Mouse (Mus musculus): Measurements from ENCODE around the gene Slc26a10. TPM values are rescaled to one million over a fixed set of nuclear protein-coding genes. Genes with fewer than 3 reads are reported as not detected.
A peak's percentile ranks its signal among the peaks of the same experiment; 100 is the strongest.

The Slc26a10 gene
- total and polyA plus RNA-seq, 2 experiments from 2014 or later: 0.10 to 0.80 TPM

- no peaks in the 10 kb centered on the region for H3K36me3 ChIP-seq (ENCODE audit: insufficient read depth)
- no peak for ATAC-seq
Observed at GRCm38 (mm10) chr10:127217177-127217576, 36.7 kb upstream of the Slc26a10 start.

DNA sequence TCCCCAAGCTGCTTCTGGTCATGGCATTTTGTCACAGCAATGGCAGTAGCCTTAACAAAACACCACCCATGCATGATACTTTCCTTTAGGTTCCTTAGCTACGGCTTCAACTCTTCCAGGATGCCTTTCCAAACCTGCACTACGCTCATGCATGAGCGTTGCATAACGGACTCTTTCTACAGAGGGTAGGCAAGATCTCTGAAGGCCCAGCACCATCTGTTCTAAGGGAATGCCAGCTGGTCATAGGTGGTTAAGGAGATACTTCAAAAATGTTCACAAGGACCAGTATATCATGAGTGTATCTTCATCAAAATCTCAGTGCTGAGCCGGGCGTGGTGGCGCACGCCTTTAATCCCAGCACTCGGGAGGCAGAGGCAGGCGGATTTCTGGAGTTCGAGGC is 36.0 kb upstream of the Slc26a10 start:
- Histone ChIP-seq H3K27me3 (ENCODE audit: insufficient read depth, low read length) (no peaks in the 10 kb centered on the region), H3K9me3 (ENCODE audit: low read length) (no peaks in the 10 kb centered on the region), H3K9ac (no peak overlapping the region), H3K27ac (ENCODE audit: low read depth, low read length) (no peak overlapping the region), H3K36me3 (ENCODE audit: insufficient read depth) (no peaks in the 10 kb centered on the region), H3K4me2 (ENCODE audit: low read depth) (no peak overlapping the region), H3K4me1 (ENCODE audit: insufficient read depth) (no peaks in the 10 kb centered on the region), H3K4me3 (ENCODE audit: low read depth, low read length) (no peak overlapping the region)
- no peak for TF ChIP-seq CTCF (IDR thresholded peaks at IDR 0.05; ENCODE audit: low read depth)
- ATAC-seq: no peak
- DNase-seq: no peak
- WGBS: 95% methylated on average over 11 of the region's 11 CpGs

More at GRCm38 (mm10) chr10:127217177-127217576, 36.7 kb upstream of the Slc26a10 start:
- Histone ChIP-seq H3K4me1 (ENCODE audit: insufficient read depth) (no peaks in the 10 kb centered on the region), H3K4me2 (ENCODE audit: low read depth) (no peak overlapping the region), H3K9ac (no peak overlapping the region), H3K9me3 (ENCODE audit: low read length) (no peaks in the 10 kb centered on the region), H3K4me3 (ENCODE audit: low read depth, low read length) (no peak overlapping the region), H3K27ac (ENCODE audit: low read depth, low read length) (no peak overlapping the region), H3K27me3 (ENCODE audit: insufficient read depth, low read length) (no peaks in the 10 kb centered on the region)
- DNase-seq: no peak
- TF ChIP-seq CTCF (IDR thresholded peaks at IDR 0.05; ENCODE audit: low read depth): no peak

DNA sequence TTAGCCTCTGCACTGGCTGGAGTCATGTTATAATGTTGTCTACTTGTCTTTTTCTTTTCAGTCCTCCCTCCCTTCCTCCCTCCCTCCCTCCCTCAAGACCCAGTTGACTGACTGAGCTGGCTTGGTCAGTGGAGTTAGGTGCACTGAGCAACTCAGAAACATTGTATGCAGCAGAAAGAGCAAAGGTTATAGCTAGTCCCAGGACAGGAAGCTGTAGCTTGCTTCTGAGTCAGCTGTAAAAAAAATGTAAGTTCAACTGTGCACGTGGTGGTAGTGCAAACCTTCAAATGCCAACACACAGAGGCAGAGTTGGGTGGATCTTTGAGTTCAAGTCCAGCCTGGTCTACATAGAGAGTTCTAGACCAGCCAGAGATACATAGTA is 34.0 kb upstream of the Slc26a10 start:
- WGBS: 71% methylated on average over 1 of the region's 1 CpGs
- DNase-seq (no peak), ATAC-seq (no peak)
- Histone ChIP-seq H3K9me3 (ENCODE audit: low read length) (no peaks in the 10 kb centered on the region), H3K9ac (no peak overlapping the region), H3K27me3 (ENCODE audit: insufficient read depth, low read length) (no peaks in the 10 kb centered on the region), H3K27ac (ENCODE audit: low read depth, low read length) (no peak overlapping the region), H3K4me3 (ENCODE audit: low read depth, low read length) (no peak overlapping the region), H3K36me3 (ENCODE audit: insufficient read depth) (no peaks in the 10 kb centered on the region), H3K4me1 (ENCODE audit: insufficient read depth) (peaks cover 12% of the 10 kb centered on the region), H3K4me2 (ENCODE audit: low read depth) (no peak overlapping the region)
- TF ChIP-seq CTCF (IDR thresholded peaks at IDR 0.05; ENCODE audit: low read depth): no peak

DNA sequence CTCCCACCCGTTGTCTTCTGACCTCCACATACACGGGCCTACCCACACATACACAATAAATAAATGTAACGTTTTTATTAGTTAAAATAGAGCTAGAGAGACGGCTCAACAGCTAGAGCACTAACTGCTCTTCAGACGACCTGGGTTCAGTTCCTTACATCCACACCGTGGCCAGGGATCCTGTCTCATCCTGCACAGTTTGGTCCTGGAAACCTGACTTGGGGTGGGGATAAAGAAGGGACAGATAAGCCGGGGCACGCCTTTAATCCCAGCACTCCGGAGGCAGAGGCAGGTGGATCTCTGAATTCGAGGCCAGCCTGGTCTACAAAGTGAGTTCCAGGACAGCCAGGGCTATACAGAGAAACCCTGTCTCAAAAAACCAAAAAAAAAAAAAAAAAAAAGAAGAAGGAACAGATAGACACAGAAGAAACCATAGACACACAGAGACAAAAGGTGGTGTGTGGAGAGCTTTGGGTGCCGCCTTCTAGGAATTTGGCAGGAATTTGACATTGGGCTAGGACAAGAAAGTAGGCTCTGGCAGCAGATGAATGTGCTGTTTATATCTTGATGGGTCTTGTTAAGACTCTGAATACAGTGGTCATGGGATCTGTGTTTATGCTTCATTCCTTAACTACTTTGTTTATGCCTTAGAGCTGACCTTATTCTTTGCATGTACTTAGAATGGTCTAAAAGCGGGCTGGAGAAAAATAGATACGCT is 33.4 kb upstream of the Slc26a10 start:
- TF ChIP-seq CTCF (IDR thresholded peaks at IDR 0.05; ENCODE audit: low read depth): no peak
- ATAC-seq (no peak), DNase-seq (no peak)
- H3K4me3 ChIP-seq (ENCODE audit: low read depth, low read length): no peak overlapping the region
- no peaks in the 10 kb centered on the region for H3K36me3 ChIP-seq (ENCODE audit: insufficient read depth)
- no peak overlapping the region for H3K9ac ChIP-seq
- no peaks in the 10 kb centered on the region for H3K27me3 ChIP-seq (ENCODE audit: insufficient read depth, low read length)
- H3K9me3 ChIP-seq (ENCODE audit: low read length): no peaks in the 10 kb centered on the region
- 82% methylated on average over 13 of the region's 13 CpGs for WGBS
- H3K4me2 ChIP-seq (ENCODE audit: low read depth): no peak overlapping the region
- H3K27ac ChIP-seq (ENCODE audit: low read depth, low read length): no peak overlapping the region
- peaks cover 12% of the 10 kb centered on the region for H3K4me1 ChIP-seq (ENCODE audit: insufficient read depth)

- Histone ChIP-seq H3K36me3 (ENCODE audit: insufficient read depth) (no peaks in the 10 kb centered on the region), H3K27ac (ENCODE audit: low read depth, low read length) (no peak overlapping the region), H3K4me2 (ENCODE audit: low read depth) (no peak overlapping the region), H3K4me1 (ENCODE audit: insufficient read depth) (peaks cover 12% of the 10 kb centered on the region), H3K9ac (no peak overlapping the region), H3K4me3 (ENCODE audit: low read depth, low read length) (no peak overlapping the region), H3K27me3 (ENCODE audit: insufficient read depth, low read length) (no peaks in the 10 kb centered on the region), H3K9me3 (ENCODE audit: low read length) (no peaks in the 10 kb centered on the region)
- no peak for ATAC-seq
- 89% methylated on average over 8 of the region's 8 CpGs for WGBS
- no peak for DNase-seq
- TF ChIP-seq CTCF (IDR thresholded peaks at IDR 0.05; ENCODE audit: low read depth): no peak
Observed at GRCm38 (mm10) chr10:127213272-127213671, 32.8 kb upstream of the Slc26a10 start.

DNA sequence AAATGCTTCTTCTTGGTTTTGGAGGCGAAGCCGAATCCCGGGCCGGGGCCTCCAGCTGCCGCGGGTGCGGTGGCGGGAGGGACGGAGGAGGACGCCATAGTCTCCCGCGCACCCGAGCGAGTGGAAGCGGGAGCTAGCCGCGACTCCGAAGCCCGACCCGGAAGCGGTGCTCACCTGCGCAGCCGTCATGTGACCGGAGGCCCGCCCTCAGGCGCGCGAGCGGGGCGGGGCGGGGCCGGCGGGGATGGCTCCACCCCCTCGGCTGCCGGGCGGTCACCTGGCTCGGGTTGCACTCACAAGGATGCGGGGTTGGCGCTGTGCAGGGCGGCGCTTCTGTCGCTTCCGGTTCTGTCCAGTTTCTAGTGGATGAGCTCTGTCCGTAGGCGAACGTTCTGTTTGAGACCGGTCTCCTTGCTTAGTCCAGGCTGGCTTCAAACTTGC is 31.0 kb upstream of the Slc26a10 start, which contains the start of gene Pip4k2c:
Gene Pip4k2c, minus strand, starts transcription at position 172 of the 441 bp plus-strand sequence.
- ATAC-seq: peak; percentile 95
- H3K4me1 ChIP-seq (ENCODE audit: insufficient read depth): peaks cover 12% of the 10 kb centered on the region
- peak within 1 kb of the TSS; percentile 77 for H3K9ac ChIP-seq
- DNase-seq: peak; percentile 85
- H3K4me3 ChIP-seq (ENCODE audit: low read depth, low read length): peak within 1 kb of the TSS; percentile 77
- TF ChIP-seq CTCF (IDR thresholded peaks at IDR 0.05; ENCODE audit: low read depth): no peak
- H3K9me3 ChIP-seq (ENCODE audit: low read length): no peaks in the 10 kb centered on the region
- peak within 1 kb of the TSS; percentile 93 for H3K4me2 ChIP-seq (ENCODE audit: low read depth)
- H3K27ac ChIP-seq (ENCODE audit: low read depth, low read length): peak within 1 kb of the TSS; percentile 64
- H3K27me3 ChIP-seq (ENCODE audit: insufficient read depth, low read length): no peaks in the 10 kb centered on the region
- H3K36me3 ChIP-seq (ENCODE audit: insufficient read depth): peaks cover 10% of the 10 kb centered on the region
- 4% methylated on average over 44 of the region's 47 CpGs for WGBS

DNA sequence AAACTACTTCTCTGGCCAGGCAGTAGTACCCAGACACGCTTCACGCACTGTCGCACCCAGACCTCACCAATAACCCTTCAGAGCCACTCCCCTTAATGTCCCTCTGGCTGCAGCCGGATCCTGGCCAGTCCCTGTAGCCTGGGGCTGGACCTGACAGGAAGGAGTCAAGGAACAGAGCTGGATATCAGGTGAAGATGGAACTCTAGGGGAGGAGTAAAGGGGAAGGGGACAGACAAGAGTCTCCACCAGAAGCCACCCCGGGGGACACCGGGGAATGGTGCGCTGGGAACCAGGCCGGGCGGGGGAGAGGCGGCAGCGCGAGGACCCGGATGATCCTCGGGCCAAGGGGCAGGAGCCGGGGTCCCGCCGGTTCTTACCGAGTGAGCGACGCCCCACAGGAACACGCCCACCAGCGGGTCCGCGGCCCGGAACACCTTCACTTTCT is 30.5 kb upstream of the Slc26a10 start:
- H3K9ac ChIP-seq: peak overlapping the region; percentile 77
- ATAC-seq (peak; percentile 46), DNase-seq (no peak)
- H3K27ac ChIP-seq (ENCODE audit: low read depth, low read length): peak overlapping the region; percentile 64
- under 1% methylated on average over 25 of the region's 25 CpGs for WGBS
- peaks cover 14% of the 10 kb centered on the region for H3K36me3 ChIP-seq (ENCODE audit: insufficient read depth)
- no peaks in the 10 kb centered on the region for H3K27me3 ChIP-seq (ENCODE audit: insufficient read depth, low read length)
- H3K9me3 ChIP-seq (ENCODE audit: low read length): no peaks in the 10 kb centered on the region
- peaks cover 12% of the 10 kb centered on the region for H3K4me1 ChIP-seq (ENCODE audit: insufficient read depth)
- H3K4me2 ChIP-seq (ENCODE audit: low read depth): peak overlapping the region; percentile 93
- H3K4me3 ChIP-seq (ENCODE audit: low read depth, low read length): peak overlapping the region; percentile 77
- no peak for TF ChIP-seq CTCF (IDR thresholded peaks at IDR 0.05; ENCODE audit: low read depth)
